Mouse (Mus musculus) CH12.LX (cell line): Measurements from ENCODE around the gene Flt3l.

ENCODE experiments used
- BHLHE40 ChIP-seq: IDR thresholded peaks from 2 replicates; pipeline ENCODE4 v1.6.1; 2011; ENCODE audit warnings: mild to moderate bottlenecking, low read depth, low read length, improper control_type of control experiment
- CTCF ChIP-seq, 2 experiments: IDR thresholded peaks in 1 of 2; conservative IDR thresholded peaks in 1 of 2; 2 replicates each; pipeline ENCODE4 v1.5.1; 2011 to 2012; ENCODE audit warnings: low read depth in 2 of 2, low read length in 2 of 2, improper control_type of control experiment in 1 of 2, inconsistent platforms in 1 of 2, mild to moderate bottlenecking in 1 of 2, moderate library complexity in 1 of 2
- ETS1 ChIP-seq: conservative IDR thresholded peaks from 2 replicates; pipeline ENCODE4 v1.6.1; 2012; ENCODE audit warnings: low read depth, mild to moderate bottlenecking, inconsistent platforms, low read length, improper control_type of control experiment, moderate library complexity
- MAFK ChIP-seq: IDR thresholded peaks from 2 replicates; pipeline ENCODE4 v1.6.1; 2011; ENCODE audit warnings: low read length, improper control_type of control experiment; ENCODE audit not compliant: insufficient replicate concordance
- MAZ ChIP-seq: IDR thresholded peaks from 2 replicates; pipeline ENCODE4 v1.6.1; 2012; ENCODE audit warnings: low read depth, mild to moderate bottlenecking, inconsistent platforms, low read length, improper control_type of control experiment, moderate library complexity
- POLR2A ChIP-seq: IDR thresholded peaks from 2 replicates; pipeline ENCODE4 v1.6.1; 2011; ENCODE audit warnings: low read depth, mild to moderate bottlenecking, improper control_type of control experiment, low read length
- SMC3 ChIP-seq: IDR thresholded peaks from 2 replicates; pipeline ENCODE4 v1.6.1; 2011; ENCODE audit warnings: low read depth, low read length, improper control_type of control experiment
- USF1 ChIP-seq: IDR thresholded peaks from 2 replicates; pipeline ENCODE4 v1.6.1; 2014; ENCODE audit warnings: low read depth, mild to moderate bottlenecking, inconsistent platforms, low read length, improper control_type of control experiment

DNA sequence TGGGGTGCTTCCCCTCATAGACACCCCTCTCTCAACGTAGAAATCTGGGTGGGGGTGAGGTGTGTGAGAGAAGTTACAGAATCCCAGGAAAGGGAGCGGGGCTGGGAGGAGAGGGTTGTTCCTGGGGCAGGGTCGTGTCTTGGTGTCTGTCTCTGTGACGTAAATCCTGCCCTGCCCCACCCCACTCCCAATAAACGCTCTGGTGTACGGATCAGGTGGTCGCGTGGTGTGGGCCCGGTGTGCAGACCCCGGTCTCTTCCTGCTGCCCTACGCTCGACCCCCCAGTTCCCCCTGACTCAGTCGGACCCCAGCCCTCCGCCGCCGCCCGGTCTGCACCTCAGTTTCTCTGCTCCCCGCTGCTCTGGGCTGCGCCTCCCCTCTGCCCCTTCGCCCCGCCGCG, 39.7 kb upstream of the Flt3l start:
- no peak for TF ChIP-seq CTCF (conservative IDR thresholded peaks at IDR 0.05 in 1 of 2, IDR thresholded peaks at IDR 0.05 in 1 of 2; ENCODE audit: low read depth in 2 of 2, low read length in 2 of 2)
- TF ChIP-seq ETS1, result no peak
- TF ChIP-seq BHLHE40, result no peak
- no peak for TF ChIP-seq POLR2A
- TF ChIP-seq MAFK, result no peak
- TF ChIP-seq MAZ, result no peak
- TF ChIP-seq SMC3, result no peak
- no peak for TF ChIP-seq USF1
